ENCODE assay signal across 9 mouse cellular contexts in the genomic region with DNA sequence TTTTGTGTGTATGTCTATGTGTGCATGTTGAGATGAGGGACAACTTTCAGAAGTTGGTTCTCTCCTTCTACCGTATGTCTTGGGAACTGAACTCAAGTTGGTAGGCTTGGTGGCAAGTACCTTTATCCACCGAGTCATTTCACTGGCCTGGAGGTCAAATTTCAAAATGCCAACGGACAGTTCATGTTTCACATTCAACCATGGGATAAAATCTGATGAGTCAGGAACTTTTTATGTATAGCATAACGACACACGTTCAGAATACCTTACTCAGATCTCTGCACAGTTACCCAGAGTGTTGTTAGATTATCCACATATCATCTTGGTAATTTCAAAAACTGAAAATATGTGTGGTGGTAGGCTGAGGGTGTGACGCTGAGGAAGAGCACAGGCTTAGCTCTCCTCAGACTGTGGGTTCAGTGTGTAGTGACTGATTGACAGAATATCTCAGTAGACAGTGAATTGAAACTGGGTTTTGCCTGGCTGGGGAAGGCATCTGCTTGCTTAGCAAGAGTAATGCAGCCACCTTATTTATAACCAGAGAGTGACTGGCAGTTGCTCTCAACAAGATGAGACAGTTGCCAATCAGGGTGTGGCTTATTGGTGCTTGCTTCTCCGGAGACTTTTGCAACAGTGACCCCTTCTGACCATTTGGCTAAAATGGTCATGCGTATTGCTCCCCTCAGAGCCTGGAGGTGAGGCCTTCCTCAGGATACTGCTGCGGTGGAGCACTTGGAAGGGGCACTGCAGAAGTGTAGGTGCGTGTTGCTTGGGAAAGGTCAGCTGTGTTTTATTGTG. TPM values are rescaled to one million over a fixed set of nuclear protein-coding genes. Genes with fewer than 3 reads are reported as not detected.
DNase-seq lines count a peak whose midpoint lies in the region; ATAC-seq lines count a peak whose summit lies in the region.
"Had no signal": no experiment of that assay in that cellular context is flagged by ENCODE, and none has a peak within 500 bp of the region (broad histone marks: within the 10 kb centered on the region; RNA-seq: fewer than 3 reads in every experiment).

No protein-coding gene starts in this region.

- peak; percentile 80 for ATAC-seq in monocyte, adult 5-6 weeks (replicated peaks; ENCODE audit: insufficient number of reproducible peaks, low FRiP score, low TSS enrichment, poor library complexity, severe bottlenecking)

- intact Hi-C loops in heart, postnatal 14 days (cut with DNase I) = loop anchor here (5.0 kb wide), 3 partner anchors 35 to 340 kb away; no protein-coding TSS in a partner anchor
- intact Hi-C loops in left cerebral cortex, postnatal 14 days (cut with DNase I) = no loop called here

- DNase-seq in right cerebral cortex, adult 2 months (ENCODE audit: low spot score in 2 of 2) = peak; percentile 22 to 24
- DNase-seq in right cerebral cortex, postnatal 36 days (ENCODE audit: low spot score in 2 of 2) = no peak
- DNase-seq in adrenal gland, adult 18-20 months (ENCODE audit: low spot score in 2 of 2) = peak; percentile 35 to 43
- DNase-seq in embryo, embryonic 10.5 days (ENCODE audit: low spot score) = peak; percentile 74
- DNase-seq in heart, postnatal 14 days = peak; percentile 54 to 81
- peak; percentile 24 to 36 for DNase-seq in left cerebral cortex, postnatal 14 days (ENCODE audit: low spot score in 2 of 2)
- peak; percentile 25 for DNase-seq in yolk sac, embryonic 10.5 days (ENCODE audit: low spot score)

RNA-seq across cellular contexts. Expression of gene Pcyt1a, which starts 27.1 kb away (rescaled TPM):
- 10 to 100 TPM; 74.2 to 88.0 TPM for total RNA-seq in adrenal gland, adult 18-20 months (2021)
- 100 to 1,000 TPM; 106 to 108 TPM for total RNA-seq in heart, postnatal 14 days (2021)
- total RNA-seq in left cerebral cortex, postnatal 14 days (2021) = 10 to 100 TPM; 40.0 to 41.8 TPM
- 58.4 to 78.2 TPM (median 76.1 TPM) in 3 replicates for total RNA-seq in monocyte, adult 5-6 weeks (2017)

RNA-seq across cellular contexts. Expression of gene Slc51a, which starts 29.9 kb away (rescaled TPM):
- not detected for total RNA-seq in adrenal gland, adult 18-20 months (2021)
- total RNA-seq in heart, postnatal 14 days (2021) = 1 to 10 TPM; 2.3 TPM
- total RNA-seq in left cerebral cortex, postnatal 14 days (2021) = not detected
- 0.48 to 0.49 TPM in 2 of 3 replicates, not detected in the other for total RNA-seq in monocyte, adult 5-6 weeks (2017)
- total RNA-seq: layer of hippocampus, postnatal 25 days had no signal

RNA-seq across cellular contexts. Expression of gene Zdhhc19, which starts 38.3 kb away (rescaled TPM):
- not detected for total RNA-seq in adrenal gland, adult 18-20 months (2021)
- not detected for total RNA-seq in heart, postnatal 14 days (2021)
- not detected for total RNA-seq in left cerebral cortex, postnatal 14 days (2021)
- not detected in 3 replicates for total RNA-seq in monocyte, adult 5-6 weeks (2017)
- total RNA-seq: layer of hippocampus, postnatal 25 days had no signal

RNA-seq across cellular contexts. Expression of gene Tctex1d2, which starts 38.3 kb away (rescaled TPM):
- total RNA-seq in adrenal gland, adult 18-20 months (2021) = 1 to 10 TPM; 5.0 to 5.6 TPM
- total RNA-seq in heart, postnatal 14 days (2021) = 1 to 10 TPM; 5.7 to 6.0 TPM
- total RNA-seq in left cerebral cortex, postnatal 14 days (2021) = 10 to 100 TPM; 12.9 to 14.5 TPM
- total RNA-seq in monocyte, adult 5-6 weeks (2017) = 5.4 to 18.0 TPM (median 16.4 TPM) in 3 replicates

RNA-seq across cellular contexts. Expression of gene Tm4sf19, which starts 57.5 kb away (rescaled TPM):
- total RNA-seq in adrenal gland, adult 18-20 months (2021) = 1 to 10 TPM in 1 of 2 experiments, under 1 TPM in 1; 0.33 to 1.3 TPM
- total RNA-seq in heart, postnatal 14 days (2021) = not detected
- total RNA-seq in left cerebral cortex, postnatal 14 days (2021) = not detected
- total RNA-seq in monocyte, adult 5-6 weeks (2017) = not detected in 3 replicates
- total RNA-seq: layer of hippocampus, postnatal 25 days had no signal

Comparison
In these comparisons a context has a peak if more than half of its experiments do, and no peak if none do; other contexts are left out.
1. DNase-seq: peak in right cerebral cortex, adult 2 months (2 of 2), adrenal gland, adult 18-20 months (2 of 2), embryo, embryonic 10.5 days (single experiment), heart, postnatal 14 days (2 of 2), left cerebral cortex, postnatal 14 days (2 of 2) and yolk sac, embryonic 10.5 days (single experiment); none in right cerebral cortex, postnatal 36 days (0 of 2).